Mouse (Mus musculus) limb, embryonic 14.5 days (tissue): ENCODE data around the gene Aoc2. TPM values are rescaled to one million over a fixed set of nuclear protein-coding genes. Genes with fewer than 3 reads are reported as not detected.

Experiments
- ATAC-seq: fragments of 200-750 bp; cut with Nextera tagmentation; 2 replicates; pipeline ENCODE4 v1.8.0; 2017; ENCODE audit warnings: low read depth, moderate number of reproducible peaks, moderate TSS enrichment; ENCODE audit not compliant: low FRiP score
- DNase-seq: peaks from one replicate; pipeline ENCODE4 v3.0.0-alpha.2; 2015; ENCODE audit warnings: low spot score
- H3K27ac ChIP-seq: fragments of 300-500 bp; sonication (generic); replicated peaks from 2 replicates; pipeline ENCODE4 v1.5.1; 2014; ENCODE audit warnings: low read depth, mild to moderate bottlenecking, low read length, moderate library complexity, mixed read lengths
- H3K27me3 ChIP-seq: fragments of 300-500 bp; sonication (generic); 2 replicates; pipeline ENCODE4 v1.6.1; 2014; ENCODE audit warnings: low read length, mixed read lengths; ENCODE audit not compliant: control insufficient read depth, insufficient read depth
- H3K36me3 ChIP-seq: fragments of 300-500 bp; sonication (generic); 2 replicates; pipeline ENCODE4 v1.6.1; 2014; ENCODE audit warnings: mild to moderate bottlenecking, low read length, moderate library complexity, mixed read lengths; ENCODE audit not compliant: control insufficient read depth, insufficient read depth
- H3K4me1 ChIP-seq: fragments of 300-500 bp; sonication (generic); 2 replicates; pipeline ENCODE4 v1.6.1; 2014; ENCODE audit warnings: antibody characterized with exemption, low read length, mixed read lengths; ENCODE audit not compliant: control insufficient read depth, insufficient read depth
- H3K4me2 ChIP-seq: fragments of 300-500 bp; sonication (generic); replicated peaks from 2 replicates; pipeline ENCODE4 v1.6.1; 2014; ENCODE audit warnings: low read depth, mild to moderate bottlenecking, low read length, moderate library complexity; ENCODE audit not compliant: severe bottlenecking
- H3K4me3 ChIP-seq: fragments of 300-500 bp; sonication (generic); replicated peaks from 2 replicates; pipeline ENCODE4 v1.5.1; 2014; ENCODE audit warnings: low read length
- H3K9ac ChIP-seq: fragments of 300-500 bp; sonication (generic); 2 replicates; pipeline ENCODE4 v1.6.1; 2014; ENCODE audit warnings: mild to moderate bottlenecking, low read depth, low read length, moderate library complexity; ENCODE audit not compliant: severe bottlenecking
- H3K9me3 ChIP-seq: fragments of 300-500 bp; sonication (generic); 2 replicates; pipeline ENCODE4 v1.6.1; 2016; ENCODE audit warnings: low read length; ENCODE audit not compliant: control insufficient read depth
- POLR2A ChIP-seq: fragments of 200-500 bp; IDR thresholded peaks from 2 replicates; pipeline ENCODE4 v1.8.0; 2012; ENCODE audit warnings: inconsistent platforms, mild to moderate bottlenecking, moderate library complexity, borderline replicate concordance; ENCODE audit not compliant: insufficient read depth, insufficient read length; ENCODE audit errors: extremely low read depth
- WGBS: fragments of 180-500 bp; shearing (Covaris S2); extraction: QIAGEN DNeasy Blood & Tissue Kit; methylation state at CpG from one replicate; pipeline ENCODE4 v1.1.7; 2014; 5-methylcytosine and 5-hydroxymethylcytosine counted together
- polyA plus RNA-seq, 2 experiments: library from polyadenylated mRNA; depleted of rRNA in 1 of 2; stranded (reverse) in 1 of 2; unstranded in 1 of 2; fragments of >200 nt; fragmentation: Nextera tagmentation in 1 of 2; extraction: Ambion mirVana in 1 of 2; gene quantifications; 2 replicates each; pipeline versions ENCODE4 v1.2.1 to v1.2.3; 2012 to 2014

Aoc2 gene
- polyA plus RNA-seq (2012; rRNA removed) (6.2 and 8.2 TPM in 2 replicates), polyA plus RNA-seq (2014; fragmentation: Nextera tagmentation; extraction: Ambion mirVana) (0.84 and 0.86 TPM in 2 replicates)

GRCm38 (mm10) chr11:101324763-101325162, at the start of gene Aoc2:
Aoc2 (plus strand) TSS chr11:101325063.
- Histone ChIP-seq H3K9me3 (no peaks in the 10 kb centered on the region), H3K27me3 (no peaks in the 10 kb centered on the region), H3K9ac (no peak within 1 kb of the TSS), H3K4me1 (no peaks in the 10 kb centered on the region), H3K4me2 (no peak within 1 kb of the TSS), H3K27ac (no peak within 1 kb of the TSS), H3K36me3 (peaks cover 59% of the 10 kb centered on the region), H3K4me3 (no peak within 1 kb of the TSS)
- ATAC-seq = no peak
- WGBS = 97% methylated on average over 5 of the region's 5 CpGs
- DNase-seq = no peak
- TF ChIP-seq POLR2A = no peak

GRCm38 (mm10) chr11:101275309-101275708, 49.6 kb upstream of the Aoc2 start:
- no peaks in the 10 kb centered on the region for H3K27me3 ChIP-seq
- no peak for TF ChIP-seq POLR2A
- H3K9ac ChIP-seq = no peak overlapping the region
- DNase-seq (no peak), ATAC-seq (no peak)
- H3K4me3 ChIP-seq = no peak overlapping the region
- H3K4me1 ChIP-seq = peaks cover 18% of the 10 kb centered on the region
- 0 out of 2 replicates have a peak, but pooled peaks cover 10% of the 10 kb centered on the region for H3K36me3 ChIP-seq
- no peak overlapping the region for H3K4me2 ChIP-seq
- H3K27ac ChIP-seq = no peak overlapping the region
- H3K9me3 ChIP-seq = no peaks in the 10 kb centered on the region
- WGBS = 67% methylated on average over 4 of the region's 4 CpGs

GRCm38 (mm10) chr11:101276319-101277070, 48.4 kb upstream of the Aoc2 start:
- no peak for ATAC-seq
- no peak for TF ChIP-seq POLR2A
- Histone ChIP-seq H3K36me3 (0 out of 2 replicates have a peak, but pooled peaks cover 10% of the 10 kb centered on the region), H3K4me2 (no peak overlapping the region; the same call in 1 of the 2 replicates), H3K4me3 (no peak overlapping the region), H3K9me3 (no peaks in the 10 kb centered on the region), H3K27me3 (no peaks in the 10 kb centered on the region), H3K4me1 (peaks cover 18% of the 10 kb centered on the region), H3K9ac (no peak overlapping the region), H3K27ac (no peak overlapping the region)
- 32% methylated on average over 23 of the region's 27 CpGs for WGBS
- DNase-seq = no peak

GRCm38 (mm10) chr11:101277381-101278222, 47.3 kb upstream of the Aoc2 start:
- H3K4me1 ChIP-seq = peaks cover 18% of the 10 kb centered on the region
- WGBS = 56% methylated on average over 12 of the region's 12 CpGs
- H3K27me3 ChIP-seq = no peaks in the 10 kb centered on the region
- TF ChIP-seq POLR2A = no peak
- H3K36me3 ChIP-seq = 0 out of 2 replicates have a peak, but pooled peaks cover 10% of the 10 kb centered on the region
- H3K27ac ChIP-seq = no peak overlapping the region
- H3K9me3 ChIP-seq = no peaks in the 10 kb centered on the region
- ATAC-seq (no peak), DNase-seq (no peak)
- H3K9ac ChIP-seq = peak overlapping the region; percentile 66
- peak overlapping the region; percentile 60 for H3K4me2 ChIP-seq
- H3K4me3 ChIP-seq = peak overlapping the region; percentile 67
